Mouse (Mus musculus) thymus, adult 2 months (tissue): Measurements from ENCODE around the gene Kirrel3. TPM values are rescaled to one million over a fixed set of nuclear protein-coding genes. Genes with fewer than 3 reads are reported as not detected.

Experiments
- DNase-seq: peaks from one replicate; pipeline ENCODE4 v3.0.0; 2021
- H3K27ac ChIP-seq: fragments of 200-500 bp; 2 replicates; pipeline ENCODE4 v1.5.1; 2012; ENCODE audit warnings: low read length, control low read depth; ENCODE audit not compliant: control insufficient read depth, insufficient read depth
- H3K27me3 ChIP-seq: fragments of 200-500 bp; 2 replicates; pipeline ENCODE4 v1.6.1; 2012; ENCODE audit warnings: mild to moderate bottlenecking, low read length, moderate library complexity, mixed read lengths; ENCODE audit not compliant: control insufficient read depth, insufficient read depth
- H3K36me3 ChIP-seq: fragments of 200-500 bp; 2 replicates; pipeline ENCODE4 v1.6.1; 2012; ENCODE audit warnings: mild to moderate bottlenecking, low read length, moderate library complexity; ENCODE audit not compliant: control insufficient read depth, insufficient read depth
- H3K4me1 ChIP-seq: fragments of 200-500 bp; replicated peaks from 2 replicates; pipeline ENCODE4 v1.6.1; 2012; ENCODE audit warnings: low read length; ENCODE audit not compliant: control insufficient read depth, insufficient read depth
- H3K4me3 ChIP-seq: fragments of 200-500 bp; 2 replicates; pipeline ENCODE4 v1.5.1; 2012; ENCODE audit warnings: mild to moderate bottlenecking, low read length, control low read depth, moderate library complexity; ENCODE audit not compliant: control insufficient read depth, insufficient read depth
- CTCF ChIP-seq: fragments of 200-500 bp; IDR thresholded peaks from 2 replicates; pipeline ENCODE4 v1.5.1; 2012; ENCODE audit warnings: mild to moderate bottlenecking, control low read depth, low read length, moderate library complexity, borderline replicate concordance; ENCODE audit not compliant: control insufficient read depth, poor library complexity, insufficient read depth; ENCODE audit errors: extremely low read depth
- POLR2A ChIP-seq: fragments of 200-500 bp; IDR thresholded peaks from 2 replicates; pipeline ENCODE4 v1.6.1; 2012; ENCODE audit warnings: mild to moderate bottlenecking, low read length, control low read depth, moderate library complexity; ENCODE audit not compliant: control insufficient read depth, poor library complexity, insufficient read depth; ENCODE audit errors: extremely low read depth
- WGBS: fragments of 180-500 bp; shearing (Covaris S2); methylation state at CpG from one replicate; pipeline ENCODE4 v1.1.7; 2018; 5-methylcytosine and 5-hydroxymethylcytosine counted together
- polyA plus RNA-seq: library from polyadenylated mRNA; depleted of rRNA; stranded (reverse); fragments of >200 nt; gene quantifications from 2 replicates; pipeline ENCODE4 v1.2.3, GENCODE M21; 2012

The Kirrel3 gene
- polyA plus RNA-seq, 1 experiment, result 1.2 TPM

GRCm38 (mm10) chr9:34942996-34943395 is 457.3 kb downstream of the Kirrel3 start:
- Histone ChIP-seq H3K4me3 (no peak overlapping the region), H3K36me3 (no peaks in the 10 kb centered on the region), H3K4me1 (no peaks in the 10 kb centered on the region), H3K27ac (no peak overlapping the region), H3K27me3 (no peaks in the 10 kb centered on the region)
- WGBS, result 90% methylated on average over 7 of the region's 7 CpGs
- TF ChIP-seq POLR2A (no peak), CTCF (no peak)
- DNase-seq, result no peak

DNA sequence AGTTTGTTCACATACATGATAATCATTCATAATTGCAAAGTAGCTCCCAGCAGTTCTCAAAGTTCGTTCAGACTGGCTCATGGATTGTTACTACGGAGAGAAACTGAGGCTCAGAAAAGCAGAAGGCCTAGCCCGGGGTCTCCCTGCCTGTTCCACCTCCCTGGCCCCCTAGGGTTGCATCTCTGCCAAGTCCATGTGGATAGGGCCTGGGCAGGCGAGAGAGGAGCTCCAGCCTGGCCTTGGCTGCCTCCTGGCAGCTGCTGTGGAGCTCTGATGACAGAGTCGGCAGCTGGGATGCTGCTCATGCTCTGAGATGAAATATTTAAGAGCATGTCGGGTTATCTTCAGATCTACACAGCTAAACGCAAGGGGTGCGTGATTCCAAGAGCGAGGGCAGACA is 459.6 kb downstream of the Kirrel3 start:
- Histone ChIP-seq H3K27ac (no peak overlapping the region), H3K4me1 (no peaks in the 10 kb centered on the region), H3K4me3 (no peak overlapping the region), H3K36me3 (no peaks in the 10 kb centered on the region), H3K27me3 (no peaks in the 10 kb centered on the region)
- WGBS, result 89% methylated on average over 9 of the region's 9 CpGs
- no peak for DNase-seq
- TF ChIP-seq POLR2A (no peak), CTCF (no peak)

GRCm38 (mm10) chr9:34947258-34947657 is 461.6 kb downstream of the Kirrel3 start:
- DNase-seq, result no peak
- TF ChIP-seq CTCF (no peak), POLR2A (no peak)
- no peaks in the 10 kb centered on the region for H3K27me3 ChIP-seq
- H3K27ac ChIP-seq, result no peak overlapping the region
- H3K4me1 ChIP-seq, result no peaks in the 10 kb centered on the region
- H3K4me3 ChIP-seq, result no peak overlapping the region
- 68% methylated on average over 6 of the region's 6 CpGs for WGBS
- no peaks in the 10 kb centered on the region for H3K36me3 ChIP-seq

DNA sequence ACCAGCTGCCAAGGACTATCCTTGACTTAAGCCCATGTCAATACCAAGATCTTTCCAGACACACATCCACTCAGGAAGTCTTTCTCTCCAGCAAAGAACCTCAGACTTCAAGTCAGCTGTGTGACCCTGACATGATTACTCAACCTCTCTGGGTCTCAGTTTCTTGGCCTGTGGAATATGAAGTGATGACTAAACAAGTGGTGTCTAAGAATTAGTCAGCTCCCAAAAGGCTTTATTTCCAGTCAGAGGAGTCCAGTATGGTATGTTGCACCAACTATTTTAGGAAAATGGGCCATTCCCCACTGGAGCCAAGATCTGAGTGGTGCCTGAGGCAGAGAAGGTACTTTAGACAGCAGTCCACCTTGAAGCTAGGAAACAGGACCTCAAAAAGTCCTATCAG is 462.0 kb downstream of the Kirrel3 start:
- TF ChIP-seq CTCF (no peak), POLR2A (no peak)
- no peak for DNase-seq
- no peaks in the 10 kb centered on the region for H3K27me3 ChIP-seq
- no peaks in the 10 kb centered on the region for H3K4me1 ChIP-seq
- no peaks in the 10 kb centered on the region for H3K36me3 ChIP-seq
- H3K4me3 ChIP-seq, result no peak overlapping the region
- no peak overlapping the region for H3K27ac ChIP-seq

DNA sequence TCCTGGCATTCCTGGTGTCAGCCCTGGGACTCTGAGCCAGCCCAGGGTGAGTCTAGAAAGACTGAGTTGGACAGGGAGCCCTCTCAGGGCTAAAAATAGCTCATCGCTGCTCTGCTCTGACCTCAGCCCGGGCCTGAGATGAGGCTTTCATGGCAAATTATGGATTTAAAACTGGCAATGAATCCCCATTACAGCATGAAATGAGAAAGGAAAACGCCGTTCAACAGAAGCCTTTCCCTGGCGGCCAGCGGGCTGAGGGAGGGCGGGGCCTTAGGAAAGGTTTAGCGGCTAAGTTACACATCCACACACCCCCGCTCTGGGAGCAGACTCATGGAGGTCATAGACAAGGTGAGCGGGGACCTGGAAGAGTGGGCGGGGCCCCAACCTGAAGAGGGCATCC is 467.7 kb downstream of the Kirrel3 start:
- H3K4me1 ChIP-seq, result no peaks in the 10 kb centered on the region

GRCm38 (mm10) chr9:34954212-34954611 is 468.5 kb downstream of the Kirrel3 start:
- H3K27me3 ChIP-seq, result no peaks in the 10 kb centered on the region
- no peak overlapping the region for H3K27ac ChIP-seq
- H3K36me3 ChIP-seq, result no peaks in the 10 kb centered on the region
- no peaks in the 10 kb centered on the region for H3K4me1 ChIP-seq
- 77% methylated on average over 5 of the region's 5 CpGs for WGBS
- DNase-seq, result no peak
- no peak overlapping the region for H3K4me3 ChIP-seq
- TF ChIP-seq CTCF (no peak), POLR2A (no peak)

More for the DNA sequence above, 467.7 kb downstream of the Kirrel3 start:
- Histone ChIP-seq H3K27ac (no peak overlapping the region), H3K27me3 (no peaks in the 10 kb centered on the region), H3K36me3 (no peaks in the 10 kb centered on the region), H3K4me3 (no peak overlapping the region)
- TF ChIP-seq POLR2A (no peak), CTCF (no peak)
- WGBS, result 88% methylated on average over 11 of the region's 11 CpGs
- no peak for DNase-seq

- H3K27ac ChIP-seq, result no peak overlapping the region
- WGBS, result 78% methylated on average over 3 of the region's 3 CpGs
- no peak for TF ChIP-seq CTCF
- TF ChIP-seq POLR2A, result no peak
- no peaks in the 10 kb centered on the region for H3K27me3 ChIP-seq
- DNase-seq, result no peak
- no peaks in the 10 kb centered on the region for H3K36me3 ChIP-seq
- no peak overlapping the region for H3K4me3 ChIP-seq
- H3K4me1 ChIP-seq, result no peaks in the 10 kb centered on the region
Measured at GRCm38 (mm10) chr9:34956512-34956911, 470.8 kb downstream of the Kirrel3 start.
